Mouse (Mus musculus) embryonic facial prominence, embryonic 14.5 days (tissue): ENCODE measurements around the gene Nsrp1. TPM values are rescaled to one million over a fixed set of nuclear protein-coding genes. Genes with fewer than 3 reads are reported as not detected.
A peak's percentile ranks its signal among the peaks of the same experiment; 100 is the strongest.
"Not testable (repeated sequence)": the region's sequence is repeated elsewhere in the genome, so short reads cannot be mapped to it uniquely, and the experiment has no call there.

Experiments used
- ATAC-seq: fragments of 200-750 bp; cut with Nextera tagmentation; 2 replicates; pipeline ENCODE4 v1.8.0; 2017; ENCODE audit warnings: low read depth, moderate number of reproducible peaks, moderate TSS enrichment
- DNase-seq: peaks from one replicate; pipeline ENCODE4 v3.0.0-alpha.2; 2015; ENCODE audit warnings: low spot score
- H3K27ac ChIP-seq: fragments of 300-500 bp; sonication (generic); replicated peaks from 2 replicates; pipeline ENCODE4 v1.5.1; 2014; ENCODE audit warnings: low read depth, mild to moderate bottlenecking, low read length, moderate library complexity
- H3K27me3 ChIP-seq: fragments of 300-500 bp; sonication (generic); replicated peaks from 2 replicates; pipeline ENCODE4 v1.6.1; 2014; ENCODE audit warnings: low read length; ENCODE audit not compliant: control insufficient read depth, insufficient read depth
- H3K36me3 ChIP-seq: fragments of 300-500 bp; sonication (generic); 2 replicates; pipeline ENCODE4 v1.6.1; 2014; ENCODE audit warnings: low read length, mixed read lengths; ENCODE audit not compliant: control insufficient read depth, insufficient read depth
- H3K4me1 ChIP-seq: fragments of 300-500 bp; sonication (generic); 2 replicates; pipeline ENCODE4 v1.6.1; 2014; ENCODE audit warnings: antibody characterized with exemption, low read length; ENCODE audit not compliant: control insufficient read depth, insufficient read depth
- H3K4me2 ChIP-seq: fragments of 300-500 bp; sonication (generic); 2 replicates; pipeline ENCODE4 v1.6.1; 2014; ENCODE audit warnings: low read depth, mild to moderate bottlenecking, low read length, moderate library complexity, mixed read lengths
- H3K4me3 ChIP-seq: fragments of 300-500 bp; sonication (generic); 2 replicates; pipeline ENCODE4 v1.5.1; 2014; ENCODE audit warnings: low read depth, mild to moderate bottlenecking, low read length
- H3K9ac ChIP-seq: fragments of 300-500 bp; sonication (generic); 2 replicates; pipeline ENCODE4 v1.6.1; 2014; ENCODE audit warnings: low read depth, mild to moderate bottlenecking, low read length, moderate library complexity, mixed read lengths
- H3K9me3 ChIP-seq: fragments of 300-500 bp; sonication (generic); 2 replicates; pipeline ENCODE4 v1.6.1; 2016; ENCODE audit warnings: low read length; ENCODE audit not compliant: control insufficient read depth
- WGBS: fragments of 180-500 bp; shearing (Covaris S2); extraction: QIAGEN DNeasy Blood & Tissue Kit; methylation state at CpG from one replicate; pipeline ENCODE4 v1.1.7; 2014; 5-methylcytosine and 5-hydroxymethylcytosine counted together
- polyA plus RNA-seq: library from polyadenylated mRNA; unstranded; fragments of >200 nt; fragmentation: Nextera tagmentation; extraction: Ambion mirVana; gene quantifications from 2 replicates; pipeline ENCODE4 v1.2.1, GENCODE M21; 2014

Nsrp1 gene
- 59.0 and 63.6 TPM in 2 replicates for polyA plus RNA-seq

- H3K9me3 ChIP-seq = no peaks in the 10 kb centered on the region
- H3K4me1 ChIP-seq = 0 out of 2 replicates have a peak, but pooled peaks cover 4% of the 10 kb centered on the region
- peak within 1 kb of the TSS; percentile 86 for H3K4me3 ChIP-seq
- no peaks in the 10 kb centered on the region for H3K27me3 ChIP-seq
- H3K4me2 ChIP-seq = peak within 1 kb of the TSS; percentile 65
- WGBS = 4% methylated on average over 48 of the region's 48 CpGs
- DNase-seq = peak; percentile 98
- H3K36me3 ChIP-seq = peaks cover 23% of the 10 kb centered on the region; the same call in 1 of the 2 replicates
- peak within 1 kb of the TSS; percentile 89 for H3K9ac ChIP-seq
- peak within 1 kb of the TSS; percentile 89 for H3K27ac ChIP-seq
- peak; percentile 99 for ATAC-seq
Measured at GRCm38 (mm10) chr11:77078273-77079134, at the start of gene Nsrp1. Gene Nsrp1 (minus strand): TSS chr11:77078435.

- H3K27ac ChIP-seq = no peak overlapping the region
- no peak overlapping the region for H3K9ac ChIP-seq
- no peak for ATAC-seq
- H3K9me3 ChIP-seq = no peaks in the 10 kb centered on the region
- no peak overlapping the region for H3K4me3 ChIP-seq
- H3K4me1 ChIP-seq = no peaks in the 10 kb centered on the region
- 80% methylated on average over 6 of the region's 6 CpGs for WGBS
- no peak overlapping the region for H3K4me2 ChIP-seq
- no peak for DNase-seq
- H3K36me3 ChIP-seq = no peaks in the 10 kb centered on the region
- no peaks in the 10 kb centered on the region for H3K27me3 ChIP-seq
Measured at GRCm38 (mm10) chr11:77111141-77111540, 32.9 kb upstream of the Nsrp1 start.

- ATAC-seq (no peak), DNase-seq (no peak)
- H3K4me1 ChIP-seq = no peaks in the 10 kb centered on the region
- H3K27ac ChIP-seq = no peak overlapping the region
- H3K9ac ChIP-seq = no peak overlapping the region
- no peaks in the 10 kb centered on the region for H3K27me3 ChIP-seq
- 81% methylated on average over 6 of the region's 6 CpGs for WGBS
- no peak overlapping the region for H3K4me2 ChIP-seq
- H3K9me3 ChIP-seq = no peaks in the 10 kb centered on the region
- H3K36me3 ChIP-seq = no peaks in the 10 kb centered on the region
- H3K4me3 ChIP-seq = no peak overlapping the region
Measured at GRCm38 (mm10) chr11:77108442-77108841, 30.2 kb upstream of the Nsrp1 start.

- WGBS = 77% methylated on average over 12 of the region's 12 CpGs
- H3K27ac ChIP-seq = not testable (repeated sequence)
Measured at GRCm38 (mm10) chr11:77107872-77108271, 29.6 kb upstream of the Nsrp1 start.

GRCm38 (mm10) chr11:77106961-77107360 is 28.7 kb upstream of the Nsrp1 start:
- Histone ChIP-seq H3K9ac (no peak overlapping the region), H3K27me3 (no peaks in the 10 kb centered on the region), H3K4me2 (no peak overlapping the region), H3K4me1 (no peaks in the 10 kb centered on the region), H3K27ac (no peak overlapping the region), H3K4me3 (no peak overlapping the region), H3K9me3 (no peaks in the 10 kb centered on the region), H3K36me3 (no peaks in the 10 kb centered on the region)
- DNase-seq (no peak), ATAC-seq (no peak)
- WGBS = 91% methylated on average over 6 of the region's 6 CpGs

More at GRCm38 (mm10) chr11:77107872-77108271, 29.6 kb upstream of the Nsrp1 start:
- H3K4me1 ChIP-seq, H3K9me3 ChIP-seq, ATAC-seq, H3K4me3 ChIP-seq, DNase-seq, H3K4me2 ChIP-seq, H3K36me3 ChIP-seq, H3K27me3 ChIP-seq, H3K9ac ChIP-seq: not testable (repeated sequence)

- 14% methylated on average over 10 of the region's 10 CpGs for WGBS
- Histone ChIP-seq H3K27ac (no peak overlapping the region), H3K36me3 (no peaks in the 10 kb centered on the region), H3K4me1 (no peaks in the 10 kb centered on the region), H3K4me3 (no peak overlapping the region), H3K9me3 (no peaks in the 10 kb centered on the region), H3K9ac (no peak overlapping the region), H3K27me3 (no peaks in the 10 kb centered on the region), H3K4me2 (no peak overlapping the region)
- DNase-seq (peak; percentile 42), ATAC-seq (no peak)
Measured at GRCm38 (mm10) chr11:77100137-77100937, 22.1 kb upstream of the Nsrp1 start.

- H3K4me1 ChIP-seq = no peaks in the 10 kb centered on the region
- no peaks in the 10 kb centered on the region for H3K36me3 ChIP-seq
- DNase-seq (no peak), ATAC-seq (no peak)
- no peaks in the 10 kb centered on the region for H3K9me3 ChIP-seq
- H3K4me2 ChIP-seq = no peak overlapping the region
- H3K9ac ChIP-seq = no peak overlapping the region
- WGBS = 74% methylated on average over 19 of the region's 19 CpGs
- H3K27me3 ChIP-seq = no peaks in the 10 kb centered on the region
- H3K27ac ChIP-seq = no peak overlapping the region
- no peak overlapping the region for H3K4me3 ChIP-seq
Measured at GRCm38 (mm10) chr11:77098332-77098972, 20.2 kb upstream of the Nsrp1 start.

GRCm38 (mm10) chr11:77096991-77097390 is 18.8 kb upstream of the Nsrp1 start:
- Histone ChIP-seq H3K9me3 (no peaks in the 10 kb centered on the region), H3K27ac (no peak overlapping the region), H3K4me3 (no peak overlapping the region), H3K36me3 (no peaks in the 10 kb centered on the region), H3K4me1 (no peaks in the 10 kb centered on the region), H3K9ac (no peak overlapping the region), H3K4me2 (no peak overlapping the region), H3K27me3 (no peaks in the 10 kb centered on the region)
- ATAC-seq (no peak), DNase-seq (no peak)
- 67% methylated on average over 7 of the region's 7 CpGs for WGBS
